Comparison of ENCODE assay signal across 15 mouse cellular contexts in genomic region chr17:71995539-71995938, GRCm38 (mm10).
"Had no signal": no experiment of that assay in that cellular context is flagged by ENCODE, and none has a peak within 500 bp of the region (broad histone marks: within the 10 kb centered on the region; RNA-seq: fewer than 3 reads in every experiment).

No protein-coding gene starts in this region.

- H3K9ac ChIP-seq: intestine, embryonic 15.5 days; limb, embryonic 12.5 days; limb, embryonic 15.5 days; liver, embryonic 14.5 days; liver, postnatal 0 days; lung, embryonic 14.5 days had no signal

- H3K4me2 ChIP-seq: intestine, embryonic 15.5 days; limb, embryonic 12.5 days; limb, embryonic 15.5 days; liver, embryonic 11.5 days; lung, embryonic 14.5 days had no signal

- H3K4me1 ChIP-seq: intestine, embryonic 15.5 days had no signal

- H3K27me3 ChIP-seq: intestine, embryonic 15.5 days; limb, embryonic 12.5 days; limb, embryonic 15.5 days had no signal

- H3K9me3 ChIP-seq: intestine, embryonic 15.5 days; limb, embryonic 12.5 days; limb, embryonic 15.5 days had no signal

- H3K4me3 ChIP-seq: intestine, embryonic 15.5 days; left cerebral cortex, adult 2 months; limb, embryonic 12.5 days; limb, embryonic 15.5 days had no signal

- DNase-seq: layer of hippocampus, postnatal 36 days; left cerebral cortex, postnatal 4 days; liver, postnatal 0 days; lung, embryonic 14.5 days; midbrain, embryonic 14.5 days; thymus, adult 18-20 months; thymus, postnatal 36 days had no signal

- H3K36me3 ChIP-seq: intestine, embryonic 15.5 days; limb, embryonic 12.5 days; limb, embryonic 15.5 days had no signal

- ATAC-seq: intestine, embryonic 15.5 days; liver, postnatal 0 days; lung, postnatal 0 days had no signal

- H3K27ac ChIP-seq: intestine, embryonic 15.5 days; left cerebral cortex, adult 2 months; limb, embryonic 12.5 days; limb, embryonic 15.5 days; liver, embryonic 14.5 days; macrophage had no signal
